Mouse (Mus musculus): ENCODE data around the gene Art1. TPM values are rescaled to one million over a fixed set of nuclear protein-coding genes. Genes with fewer than 3 reads are reported as not detected.

The Art1 gene
- 2.2 and 4.2 TPM in 2 replicates for polyA plus RNA-seq (2012; rRNA removed)

DNA sequence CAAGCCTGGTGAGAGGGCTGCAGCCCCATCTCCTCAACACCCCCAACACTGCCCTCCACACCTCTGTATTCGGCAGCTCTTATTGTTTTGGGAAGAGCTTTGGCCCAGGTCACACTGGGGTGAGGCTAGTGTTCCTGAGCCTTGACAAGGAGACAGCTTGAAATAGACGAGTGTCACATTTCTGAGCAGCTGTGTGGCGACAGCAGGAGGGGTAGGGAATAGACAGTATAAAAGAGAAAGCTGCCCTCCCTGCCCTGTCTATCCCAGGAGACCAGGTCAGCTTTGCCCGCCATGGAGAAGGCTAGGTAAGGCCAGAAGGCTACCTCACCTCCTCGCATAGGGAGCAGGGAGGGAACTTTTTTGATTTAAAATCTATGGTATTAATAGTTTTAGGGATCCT, at the start of gene Art1:
TSS of gene Art1 (plus strand) at position 257 of the 400 bp plus-strand sequence.

DNA sequence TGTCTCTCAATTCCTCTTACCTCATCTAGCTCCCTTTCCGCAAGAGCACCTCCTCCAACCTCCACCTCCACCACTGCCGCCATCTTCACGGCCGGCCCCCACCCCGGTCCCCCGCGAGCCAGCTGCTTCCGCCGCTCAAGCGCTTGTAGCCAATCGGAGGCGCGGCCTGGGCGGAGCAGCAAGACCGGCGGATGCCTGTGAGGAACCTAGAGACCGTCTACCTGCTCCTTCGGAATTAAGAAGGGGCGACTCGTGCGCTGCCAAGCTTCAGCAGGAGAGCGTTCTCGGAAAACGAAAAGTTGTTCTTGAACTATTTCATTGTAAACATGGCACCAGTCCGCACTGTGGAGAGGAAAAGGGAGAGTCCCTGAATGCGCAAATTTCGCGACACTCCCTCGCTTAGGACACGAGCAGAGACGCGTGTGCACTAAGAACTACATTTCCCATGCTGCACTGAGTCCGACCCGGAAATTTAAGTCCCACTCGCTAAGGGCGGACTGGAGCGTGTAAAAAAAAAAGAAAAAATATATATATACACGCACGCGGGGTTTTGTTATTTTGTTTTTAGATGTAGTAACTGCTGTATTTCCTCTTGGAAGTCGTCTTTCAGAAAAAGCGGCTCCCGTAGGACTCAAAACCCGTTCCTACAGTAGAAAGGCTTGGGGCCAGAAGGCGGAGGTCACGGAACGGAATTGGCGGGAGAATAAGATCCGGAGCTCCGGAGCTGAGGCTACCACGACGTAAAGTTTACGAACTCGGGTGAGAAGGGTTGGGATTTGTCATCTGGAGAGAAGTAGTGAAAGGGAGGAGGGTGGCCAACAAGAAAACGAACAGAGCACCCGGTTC, 36.3 kb upstream of the Art1 start, which contains the start of the genes Rnf121, Xndc1 and Xntrpc:
TSS of gene Rnf121 (minus strand) at position 424 of the 846 bp plus-strand sequence.
TSS of gene Xndc1 (plus strand) at position 466 of the 846 bp plus-strand sequence.
TSS of gene Xntrpc (plus strand) at position 668 of the 846 bp plus-strand sequence.

GRCm38 (mm10) chr7:102082816-102083215, 18.7 kb upstream of the Art1 start, which contains the start of gene Trpc2:
Trpc2 (plus strand) TSS chr7:102083116.

GRCm38 (mm10) chr7:102109171-102109570, 7.6 kb downstream of the Art1 start, which contains the start of gene Art5:
Art5 (minus strand) TSS chr7:102109489.

DNA sequence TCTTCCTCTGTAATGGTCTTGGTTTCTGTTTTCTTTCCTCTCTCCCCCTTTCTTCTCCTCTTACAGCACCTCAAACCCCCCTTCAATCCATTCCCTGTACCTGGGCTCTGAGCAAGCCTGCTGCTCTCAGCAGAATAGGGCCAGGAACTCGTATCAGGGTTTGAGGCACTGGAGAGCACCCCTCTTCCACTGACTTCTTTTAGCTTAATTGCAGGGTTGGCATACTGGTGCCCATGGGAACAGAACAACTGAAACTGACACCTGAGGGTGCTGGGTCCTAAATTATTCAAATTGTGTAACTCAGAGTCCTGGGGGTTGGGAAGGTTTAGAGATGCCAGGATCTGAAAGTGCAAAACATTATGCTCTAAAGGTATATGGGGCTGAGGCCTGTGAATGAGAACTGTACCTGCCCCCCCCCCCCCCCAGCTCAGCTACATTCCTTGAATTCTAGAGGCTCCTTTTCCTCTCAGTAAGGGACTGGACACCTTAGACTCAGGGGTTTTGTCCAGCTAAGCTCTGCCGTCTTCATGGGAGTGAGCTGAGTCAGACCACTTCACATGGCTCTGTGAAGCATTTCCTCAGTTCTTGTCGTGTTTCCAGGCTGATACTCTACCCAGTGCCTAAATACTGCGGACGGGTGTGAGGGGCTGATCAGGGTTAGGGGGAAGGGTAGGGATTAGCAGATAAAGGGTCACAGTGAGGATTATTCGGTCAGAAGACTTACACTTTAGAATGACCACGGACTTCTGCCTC, 15.2 kb downstream of the Art1 start, which contains the start of gene Chrna10:
TSS of gene Chrna10 (minus strand) at position 250 of the 753 bp plus-strand sequence.

Other genes with a start within 250 kb of the Art1 start
- gene Folr2, start 244.5 kb upstream of the Art1 start, polyA plus RNA-seq (2012; rRNA removed) = 5.5 and 6.8 TPM in 2 replicates
- 34.4 and 45.5 TPM in 2 replicates for gene Anapc15, start 238.0 kb upstream of the Art1 start, polyA plus RNA-seq (2012; rRNA removed)
- 0.87 and 1.6 TPM in 2 replicates for gene Folr1, start 231.0 kb upstream of the Art1 start, polyA plus RNA-seq (2012; rRNA removed)
- gene Lamtor1, start 195.8 kb upstream of the Art1 start, polyA plus RNA-seq (2012; rRNA removed) = 136 and 171 TPM in 2 replicates
- 0.04 TPM in 1 of 2 replicates, not detected in the other for gene Tomt, start 195.4 kb upstream of the Art1 start, polyA plus RNA-seq (2012; rRNA removed)
- 2.9 and 4.7 TPM in 2 replicates for gene Lrrc51, start 167.8 kb upstream of the Art1 start, polyA plus RNA-seq (2012; rRNA removed)
- gene Numa1, start 167.6 kb upstream of the Art1 start, polyA plus RNA-seq (2012; rRNA removed) = 30.8 and 33.0 TPM in 2 replicates
- 1.9 and 2.6 TPM in 2 replicates for gene Il18bp, start 83.1 kb upstream of the Art1 start, polyA plus RNA-seq (2012; rRNA removed)
- 10.6 and 12.9 TPM in 2 replicates for gene Rnf121, start 36.3 kb upstream of the Art1 start, polyA plus RNA-seq (2012; rRNA removed)
- gene Xndc1, start 36.2 kb upstream of the Art1 start, polyA plus RNA-seq (2012; rRNA removed) = 9.8 and 11.4 TPM in 2 replicates
- gene Xntrpc, start 36.0 kb upstream of the Art1 start, polyA plus RNA-seq (2012; rRNA removed) = 0.27 and 0.56 TPM in 2 replicates
- gene Trpc2, start 18.6 kb upstream of the Art1 start, polyA plus RNA-seq (2012; rRNA removed) = 0.38 and 0.76 TPM in 2 replicates
- gene Art5, start 7.7 kb downstream of the Art1 start, polyA plus RNA-seq (2012; rRNA removed) = 0.16 and 0.40 TPM in 2 replicates
- gene Chrna10, start 15.1 kb downstream of the Art1 start, polyA plus RNA-seq (2012; rRNA removed) = 0.04 and 0.08 TPM in 2 replicates
- gene Nup98, start 108.4 kb downstream of the Art1 start, polyA plus RNA-seq (2012; rRNA removed) = 4.6 and 5.4 TPM in 2 replicates
- 118 and 123 TPM in 2 replicates for gene Pgap2, start 108.5 kb downstream of the Art1 start, polyA plus RNA-seq (2012; rRNA removed)
- 48.4 and 53.1 TPM in 2 replicates for gene Rhog, start 154.3 kb downstream of the Art1 start, polyA plus RNA-seq (2012; rRNA removed)
- 29.9 and 33.5 TPM in 2 replicates for gene Stim1, start 166.1 kb downstream of the Art1 start, polyA plus RNA-seq (2012; rRNA removed)

All from stomach, adult 2 months (tissue).